Mouse (Mus musculus) heart, postnatal 10 days (tissue): Measurements from ENCODE around the gene Trmt2b. TPM values are rescaled to one million over a fixed set of nuclear protein-coding genes. Genes with fewer than 3 reads are reported as not detected.
"Not testable (repeated sequence)": the region's sequence is repeated elsewhere in the genome, so short reads cannot be mapped to it uniquely, and the experiment has no call there.

Source experiments
- DNase-seq, 2 experiments: peaks; one replicate each; pipeline ENCODE4 v3.0.0; 2021
- intact Hi-C: fragments of 180-260 bp; cut with DNase I; formaldehyde crosslinking; loops from one replicate; pipeline ENCODE4 v1.15.1; 2025
- total RNA-seq, 2 experiments: library from RNA; stranded (reverse); gene quantifications; 2 replicates each; pipeline ENCODE4 v1.2.3; 2021

The Trmt2b gene
- total RNA-seq, 2 experiments from 2014 or later, result 50.1 to 51.1 TPM

- no peak for DNase-seq
- intact Hi-C loops, result no loop called here
These were observed 54.9 kb downstream of the Trmt2b start, which contains the start of gene Nox1 for GRCm38 (mm10) chrX:134221856-134222255. Nox1 (minus strand) TSS chrX:134221956.

DNA sequence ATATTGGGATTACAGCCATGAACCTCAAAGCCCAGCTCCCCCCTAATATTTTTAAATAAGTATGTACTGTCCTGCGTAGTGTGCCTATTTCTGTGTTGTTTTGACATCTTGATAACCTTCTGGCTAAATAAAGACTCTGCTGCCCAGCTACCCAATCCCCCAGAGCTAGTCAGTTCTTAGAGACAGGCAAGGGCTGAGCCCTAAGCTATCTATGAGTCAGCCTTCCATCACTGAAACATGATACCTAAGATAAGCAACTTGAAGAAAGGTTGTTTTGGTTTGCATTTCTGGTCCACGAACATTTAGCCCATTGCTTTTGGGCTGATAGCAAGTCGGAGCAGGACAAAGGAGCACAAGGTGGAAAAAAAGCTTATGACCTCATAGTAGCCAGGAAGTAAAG, 56.2 kb downstream of the Trmt2b start:
- DNase-seq, result no peak
- intact Hi-C loops, result no loop called here

GRCm38 (mm10) chrX:134218161-134218560, 58.6 kb downstream of the Trmt2b start:
- intact Hi-C loops, result no loop called here
- no peak for DNase-seq

DNA sequence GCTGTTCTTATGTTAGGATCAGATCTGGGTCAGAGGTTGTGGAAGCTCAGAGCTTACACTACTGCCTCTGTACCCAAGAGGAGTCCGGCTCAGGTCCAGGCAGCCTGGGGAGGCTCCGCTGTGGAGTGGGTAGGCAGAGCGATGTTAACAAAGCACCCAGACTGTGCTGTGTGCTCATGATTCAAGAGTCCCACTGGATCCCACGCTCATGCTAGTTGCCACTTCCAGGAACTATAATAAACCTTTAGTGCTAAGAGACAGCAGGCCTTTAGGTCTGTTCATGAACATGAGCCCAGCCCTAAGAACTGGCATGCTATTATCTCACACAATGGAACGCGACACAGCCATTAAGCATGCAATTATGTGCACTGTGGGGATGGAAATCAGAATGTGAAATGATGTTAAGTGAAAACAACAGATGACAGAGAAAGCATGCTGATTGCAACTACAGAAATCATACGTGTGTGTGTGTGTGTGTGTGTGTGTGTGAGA, 65.6 kb downstream of the Trmt2b start:
- intact Hi-C loops, result no loop called here
- no peak for DNase-seq

- intact Hi-C loops, result no loop called here
- no peak for DNase-seq
These were observed 68.3 kb downstream of the Trmt2b start for GRCm38 (mm10) chrX:134208491-134208890.

DNA sequence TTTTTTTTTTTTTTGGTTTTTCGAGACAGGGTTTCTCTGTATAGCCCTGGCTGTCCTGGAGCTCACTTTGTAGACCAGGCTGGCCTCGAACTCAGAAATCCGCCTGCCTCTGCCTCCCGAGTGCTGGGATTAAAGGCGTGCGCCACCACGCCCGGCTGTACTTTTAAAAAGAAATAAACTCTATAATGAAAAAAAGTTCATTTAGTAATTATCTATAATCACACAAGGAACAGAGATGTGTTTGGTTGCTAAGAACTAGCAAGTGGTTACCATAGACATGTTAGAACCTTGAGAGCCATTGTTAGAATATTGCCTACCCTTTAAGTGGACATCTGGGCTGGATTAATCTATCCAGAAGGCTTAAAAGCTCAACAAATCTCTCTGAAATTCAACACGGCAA, 89.6 kb downstream of the Trmt2b start, which contains the start of gene Arl13a:
Gene Arl13a (plus strand): TSS at position 301 of the 400 bp plus-strand sequence.
- intact Hi-C loops, DNase-seq: not testable (repeated sequence)

DNA sequence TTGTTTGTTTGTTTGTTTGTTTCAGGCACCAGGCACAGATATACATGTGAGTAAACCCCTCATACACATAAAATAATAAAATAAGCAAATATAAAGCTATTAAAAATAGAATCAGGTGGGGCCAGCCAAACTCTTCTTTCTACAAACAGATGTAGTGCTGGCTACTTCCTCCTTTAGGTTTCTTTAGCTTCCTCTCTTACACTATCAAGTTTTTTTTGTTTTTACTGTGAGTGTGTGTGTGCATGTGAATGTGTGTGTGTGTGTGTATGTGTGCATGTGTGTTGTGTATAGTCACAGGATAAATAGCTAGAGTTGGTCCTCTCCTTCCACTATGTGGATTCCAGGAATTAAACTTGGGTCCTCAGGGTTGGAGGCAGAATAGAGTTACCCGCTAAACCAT, 102.1 kb downstream of the Trmt2b start:
- intact Hi-C loops, result no loop called here
- no peak for DNase-seq

Other genes starting within 250 kb of the Trmt2b start
- gene Cstf2, start 217.8 kb downstream of the Trmt2b start, total RNA-seq, result 10 to 100 TPM; 20.4 to 22.0 TPM
- 1 to 10 TPM in 1 of 2 experiments, under 1 TPM in 1; 0.77 to 1.4 TPM for gene Xkrx, start 114.9 kb downstream of the Trmt2b start, total RNA-seq
- gene Arl13a, start 89.5 kb downstream of the Trmt2b start, total RNA-seq, result not detected
- not detected for gene Nox1, start 55.0 kb downstream of the Trmt2b start, total RNA-seq
- gene Tmem35a, start 18.2 kb upstream of the Trmt2b start, total RNA-seq, result 10 to 100 TPM; 11.7 to 12.6 TPM
- 1 to 10 TPM; 4.5 to 6.3 TPM for gene Cenpi, start 31.1 kb upstream of the Trmt2b start, total RNA-seq
- gene Drp2, start 127.6 kb upstream of the Trmt2b start, total RNA-seq, result under 1 TPM; 0.37 to 0.67 TPM
- gene Taf7l, start 199.5 kb upstream of the Trmt2b start, total RNA-seq, result not detected